Comparison of ENCODE assay signal across 10 mouse cellular contexts in genomic region chr13:36264391-36264790, GRCm38 (mm10).
DNase-seq lines count a peak whose midpoint lies in the region.
"Had no signal": no experiment of that assay in that cellular context is flagged by ENCODE, and none has a peak within 500 bp of the region (broad histone marks: within the 10 kb centered on the region; RNA-seq: fewer than 3 reads in every experiment).

No protein-coding gene starts in this region.

- DNase-seq in cerebellum, postnatal 10 days = peak; percentile 56 to 59
- DNase-seq in cerebellum, adult 8-10 months = no peak
- DNase-seq in kidney, postnatal 36 days = peak; percentile 3 to 55
- DNase-seq in kidney, adult 8-10 months = no peak
- peak; percentile 30 for DNase-seq in right cerebral cortex, postnatal 14 days
- DNase-seq in right cerebral cortex, adult 18-20 months = no peak
- no peak for DNase-seq in frontal cortex, adult 2 months (ENCODE audit: extremely low spot score in 1 of 2, low spot score in 1 of 2)
- DNase-seq: B cell, adult 2 months; heart, postnatal 14 days; spleen, adult 18-20 months had no signal

Comparison
In these comparisons a context has a peak if more than half of its experiments do, and no peak if none do; other contexts are left out.
1. DNase-seq: peak in cerebellum, postnatal 10 days (2 of 2), kidney, postnatal 36 days (2 of 2) and right cerebral cortex, postnatal 14 days (single experiment); none in cerebellum, adult 8-10 months (single experiment), kidney, adult 8-10 months (0 of 2), right cerebral cortex, adult 18-20 months (single experiment) and frontal cortex, adult 2 months (0 of 2).